Mouse (Mus musculus) liver, embryonic 16.5 days (tissue): Measurements from ENCODE around the gene Sstr3. TPM values are rescaled to one million over a fixed set of nuclear protein-coding genes. Genes with fewer than 3 reads are reported as not detected.

Experiments
- ATAC-seq: fragments of 200-750 bp; cut with Nextera tagmentation; 2 replicates; pipeline ENCODE4 v1.8.0; 2017; ENCODE audit warnings: low read depth, mild to moderate bottlenecking, moderate number of reproducible peaks, moderate library complexity
- H3K27ac ChIP-seq: fragments of 300-500 bp; sonication (generic); 2 replicates; pipeline ENCODE4 v1.5.1; 2014; ENCODE audit warnings: mild to moderate bottlenecking, low read length
- H3K27me3 ChIP-seq: fragments of 300-500 bp; sonication (generic); 2 replicates; pipeline ENCODE4 v1.6.1; 2014; ENCODE audit warnings: low read depth, low read length, mixed read lengths; ENCODE audit not compliant: control insufficient read depth, insufficient read depth
- H3K36me3 ChIP-seq: fragments of 300-500 bp; sonication (generic); 2 replicates; pipeline ENCODE4 v1.6.1; 2014; ENCODE audit warnings: mild to moderate bottlenecking; ENCODE audit not compliant: control insufficient read depth, insufficient read depth
- H3K4me1 ChIP-seq: fragments of 300-500 bp; sonication (generic); 2 replicates; pipeline ENCODE4 v1.6.1; 2014; ENCODE audit warnings: low read depth, low read length, mixed read lengths; ENCODE audit not compliant: control insufficient read depth
- H3K4me2 ChIP-seq: fragments of 300-500 bp; sonication (generic); 2 replicates; pipeline ENCODE4 v1.6.1; 2014; ENCODE audit warnings: low read depth, low read length, mixed read lengths
- H3K4me3 ChIP-seq: fragments of 300-500 bp; sonication (generic); 2 replicates; pipeline ENCODE4 v1.5.1; 2014; ENCODE audit warnings: low read depth, mild to moderate bottlenecking, low read length
- H3K9ac ChIP-seq: fragments of 300-500 bp; sonication (generic); 2 replicates; pipeline ENCODE4 v1.6.1; 2014; ENCODE audit warnings: low read depth, low read length
- H3K9me3 ChIP-seq: fragments of 300-500 bp; sonication (generic); replicated peaks from 2 replicates; pipeline ENCODE4 v1.6.1; 2016; ENCODE audit warnings: low read length; ENCODE audit not compliant: control insufficient read depth
- WGBS: fragments of 180-500 bp; shearing (Covaris S2); extraction: QIAGEN DNeasy Blood & Tissue Kit; methylation state at CpG from one replicate; pipeline ENCODE4 v1.1.7; 2014; ENCODE audit not compliant: insufficient replicate concordance; 5-methylcytosine and 5-hydroxymethylcytosine counted together
- polyA plus RNA-seq: library from polyadenylated mRNA; unstranded; fragments of >200 nt; fragmentation: Nextera tagmentation; extraction: Ambion mirVana; gene quantifications from 2 replicates; pipeline ENCODE4 v1.2.1, GENCODE M21; 2015

The Sstr3 gene
- polyA plus RNA-seq, 1 experiment from 2014 or later = 0.02 TPM

GRCm38 (mm10) chr15:78541606-78542005, 2.9 kb downstream of the Sstr3 start:
- H3K27me3 ChIP-seq = peaks cover 2% of the 10 kb centered on the region; the same call in 1 of the 2 replicates

GRCm38 (mm10) chr15:78541036-78541435, 3.4 kb downstream of the Sstr3 start:
- H3K9ac ChIP-seq = no peak overlapping the region
- 54% methylated on average over 3 of the region's 3 CpGs for WGBS
- H3K36me3 ChIP-seq = no peaks in the 10 kb centered on the region
- no peak overlapping the region for H3K4me3 ChIP-seq
- ATAC-seq = no peak
- H3K27me3 ChIP-seq = peaks cover 2% of the 10 kb centered on the region; the same call in 1 of the 2 replicates
- H3K9me3 ChIP-seq = no peaks in the 10 kb centered on the region
- no peak overlapping the region for H3K4me2 ChIP-seq
- no peaks in the 10 kb centered on the region; the same call in 1 of the 2 replicates for H3K4me1 ChIP-seq
- no peak overlapping the region for H3K27ac ChIP-seq

More at GRCm38 (mm10) chr15:78541606-78542005, 2.9 kb downstream of the Sstr3 start:
- no peaks in the 10 kb centered on the region for H3K9me3 ChIP-seq
- H3K36me3 ChIP-seq = no peaks in the 10 kb centered on the region
- H3K4me3 ChIP-seq = no peak overlapping the region
- 61% methylated on average over 3 of the region's 3 CpGs for WGBS
- H3K4me1 ChIP-seq = no peaks in the 10 kb centered on the region
- H3K4me2 ChIP-seq = no peak overlapping the region
- no peak for ATAC-seq
- H3K27ac ChIP-seq = no peak overlapping the region
- H3K9ac ChIP-seq = no peak overlapping the region

GRCm38 (mm10) chr15:78535723-78536421, 8.6 kb downstream of the Sstr3 start:
- Histone ChIP-seq H3K27ac (no peak overlapping the region), H3K4me2 (no peak overlapping the region), H3K36me3 (no peaks in the 10 kb centered on the region), H3K4me3 (no peak overlapping the region), H3K9ac (no peak overlapping the region), H3K27me3 (no peaks in the 10 kb centered on the region), H3K4me1 (peaks cover 5% of the 10 kb centered on the region), H3K9me3 (no peaks in the 10 kb centered on the region)
- 50% methylated on average over 10 of the region's 10 CpGs for WGBS
- ATAC-seq = no peak

- no peaks in the 10 kb centered on the region for H3K9me3 ChIP-seq
- 55% methylated on average over 10 of the region's 10 CpGs for WGBS
- H3K36me3 ChIP-seq = no peaks in the 10 kb centered on the region
- H3K9ac ChIP-seq = no peak overlapping the region
- no peak for ATAC-seq
- H3K27ac ChIP-seq = peak overlapping the region; percentile 90
- no peak overlapping the region for H3K4me3 ChIP-seq
- H3K27me3 ChIP-seq = no peaks in the 10 kb centered on the region
- peaks cover 5% of the 10 kb centered on the region for H3K4me1 ChIP-seq
- H3K4me2 ChIP-seq = no peak overlapping the region
These were observed 11.1 kb downstream of the Sstr3 start for GRCm38 (mm10) chr15:78533346-78533835.

- Histone ChIP-seq H3K27ac (peak overlapping the region; percentile 90), H3K9me3 (no peaks in the 10 kb centered on the region), H3K4me3 (no peak overlapping the region), H3K4me2 (peak overlapping the region; percentile 49), H3K36me3 (no peaks in the 10 kb centered on the region), H3K27me3 (no peaks in the 10 kb centered on the region), H3K9ac (no peak overlapping the region), H3K4me1 (peaks cover 5% of the 10 kb centered on the region)
- ATAC-seq = peak; percentile 51
- WGBS = 50% methylated on average over 10 of the region's 10 CpGs
These were observed 11.7 kb downstream of the Sstr3 start for GRCm38 (mm10) chr15:78532566-78533345.

GRCm38 (mm10) chr15:78531901-78532469, 12.5 kb downstream of the Sstr3 start:
- no peaks in the 10 kb centered on the region for H3K9me3 ChIP-seq
- peak; percentile 82 for ATAC-seq
- H3K4me1 ChIP-seq = peaks cover 5% of the 10 kb centered on the region
- no peaks in the 10 kb centered on the region for H3K36me3 ChIP-seq
- peak overlapping the region; percentile 24; the same call in 1 of the 2 replicates for H3K9ac ChIP-seq
- peak overlapping the region; percentile 38 for H3K4me3 ChIP-seq
- no peaks in the 10 kb centered on the region for H3K27me3 ChIP-seq
- peak overlapping the region; percentile 49 for H3K4me2 ChIP-seq
- WGBS = under 1% methylated on average over 25 of the region's 25 CpGs
- peak overlapping the region; percentile 90 for H3K27ac ChIP-seq

- peak overlapping the region; percentile 90 for H3K27ac ChIP-seq
- H3K9ac ChIP-seq = peak overlapping the region; percentile 24; the same call in 1 of the 2 replicates
- no peaks in the 10 kb centered on the region for H3K36me3 ChIP-seq
- 58% methylated on average over 4 of the region's 4 CpGs for WGBS
- H3K9me3 ChIP-seq = no peaks in the 10 kb centered on the region
- peaks cover 5% of the 10 kb centered on the region for H3K4me1 ChIP-seq
- ATAC-seq = no peak
- H3K4me3 ChIP-seq = peak overlapping the region; percentile 38; the same call in 1 of the 2 replicates
- peak overlapping the region; percentile 49 for H3K4me2 ChIP-seq
- H3K27me3 ChIP-seq = no peaks in the 10 kb centered on the region
These were observed 13.1 kb downstream of the Sstr3 start for GRCm38 (mm10) chr15:78531451-78531720.

- ATAC-seq = no peak
These were observed 13.6 kb downstream of the Sstr3 start, which contains the start of gene C1qtnf6 for GRCm38 (mm10) chr15:78530671-78531450. Gene C1qtnf6, minus strand, starts transcription at chr15:78531416.

More at GRCm38 (mm10) chr15:78530671-78531450, 13.6 kb downstream of the Sstr3 start, which contains the start of gene C1qtnf6:
- Histone ChIP-seq H3K27me3 (no peaks in the 10 kb centered on the region), H3K9ac (peak within 1 kb of the TSS; percentile 24; the same call in 1 of the 2 replicates), H3K4me2 (peak within 1 kb of the TSS; percentile 49), H3K9me3 (no peaks in the 10 kb centered on the region), H3K4me3 (peak within 1 kb of the TSS; percentile 38), H3K36me3 (no peaks in the 10 kb centered on the region), H3K27ac (peak within 1 kb of the TSS; percentile 90), H3K4me1 (peaks cover 5% of the 10 kb centered on the region)
- WGBS = 61% methylated on average over 17 of the region's 17 CpGs
